Mouse (Mus musculus): Measurements from ENCODE around the gene Gm11564. TPM values are rescaled to one million over a fixed set of nuclear protein-coding genes. Genes with fewer than 3 reads are reported as not detected.
"Not testable (repeated sequence)": the region's sequence is repeated elsewhere in the genome, so short reads cannot be mapped to it uniquely, and the experiment has no call there.

Gm11564 gene
- polyA plus RNA-seq (2014; fragmentation: Nextera tagmentation; extraction: Ambion mirVana) = not detected in 2 replicates

DNA sequence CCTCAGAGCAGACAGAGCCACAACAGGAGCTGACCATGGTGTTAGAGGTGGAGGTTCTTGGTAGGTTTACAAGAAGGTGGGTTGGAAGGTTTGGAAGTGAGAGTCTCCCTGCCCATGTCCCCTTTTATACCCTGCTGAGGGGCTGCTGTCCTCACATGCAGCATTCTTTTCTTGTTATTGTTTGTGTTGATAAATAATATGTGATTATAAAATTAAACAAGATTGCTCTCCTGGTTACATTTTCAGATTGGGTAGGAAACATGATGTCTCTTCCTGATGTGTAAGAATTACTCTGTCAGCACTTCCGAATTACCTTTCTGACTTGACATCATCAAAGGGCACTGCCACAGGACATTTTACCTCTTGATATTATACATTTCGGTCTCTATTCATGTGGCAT is at the start of gene Gm11564:
Gene Gm11564, minus strand, starts transcription at position 101 of the 400 bp plus-strand sequence.
- H3K27ac ChIP-seq (ENCODE audit: low read depth, low read length); H3K9ac ChIP-seq (ENCODE audit: low read depth, low read length); H3K36me3 ChIP-seq (ENCODE audit: control insufficient read depth, insufficient read depth, low read length); H3K4me2 ChIP-seq (replicated peaks; ENCODE audit: low read depth, low read length); H3K4me1 ChIP-seq (ENCODE audit: control insufficient read depth, insufficient read depth, low read length); H3K4me3 ChIP-seq (ENCODE audit: low read length); H3K9me3 ChIP-seq (ENCODE audit: control insufficient read depth, low read length); H3K27me3 ChIP-seq (ENCODE audit: control insufficient read depth, insufficient read depth, low read length); ATAC-seq (ENCODE audit: low FRiP score, low TSS enrichment): not testable (repeated sequence)
- WGBS = 88% methylated on average over 2 of the region's 2 CpGs

DNA sequence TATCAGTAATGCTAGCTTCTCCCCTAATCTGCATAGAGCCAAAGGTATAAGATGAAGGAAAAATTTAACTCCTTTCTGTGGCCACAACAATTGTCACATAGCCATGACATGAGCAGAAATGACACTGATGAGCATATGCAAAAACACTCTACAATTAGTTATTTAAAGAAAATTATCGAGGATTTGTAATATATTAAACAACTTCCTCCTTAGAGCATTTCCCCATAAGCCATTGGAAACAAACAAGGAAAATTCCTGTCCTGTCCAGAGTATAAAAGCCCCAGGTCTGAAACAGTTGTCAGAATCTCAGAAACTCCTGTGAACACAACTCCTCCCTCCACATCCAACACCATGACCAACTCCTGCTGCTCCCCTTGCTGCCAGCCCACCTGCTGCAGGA is 48.7 kb upstream of the Gm11564 start, which contains the start of gene Gm11559:
Gene Gm11559, plus strand, starts transcription at position 301 of the 400 bp plus-strand sequence.
- H3K27ac ChIP-seq (ENCODE audit: low read depth, low read length); H3K9me3 ChIP-seq (ENCODE audit: control insufficient read depth, low read length); H3K4me3 ChIP-seq (ENCODE audit: low read length); H3K36me3 ChIP-seq (ENCODE audit: control insufficient read depth, insufficient read depth, low read length); H3K9ac ChIP-seq (ENCODE audit: low read depth, low read length); H3K4me2 ChIP-seq (replicated peaks; ENCODE audit: low read depth, low read length); H3K4me1 ChIP-seq (ENCODE audit: control insufficient read depth, insufficient read depth, low read length); ATAC-seq (ENCODE audit: low FRiP score, low TSS enrichment); H3K27me3 ChIP-seq (ENCODE audit: control insufficient read depth, insufficient read depth, low read length): not testable (repeated sequence)
- WGBS = 74% methylated on average over 1 of the region's 1 CpGs

DNA sequence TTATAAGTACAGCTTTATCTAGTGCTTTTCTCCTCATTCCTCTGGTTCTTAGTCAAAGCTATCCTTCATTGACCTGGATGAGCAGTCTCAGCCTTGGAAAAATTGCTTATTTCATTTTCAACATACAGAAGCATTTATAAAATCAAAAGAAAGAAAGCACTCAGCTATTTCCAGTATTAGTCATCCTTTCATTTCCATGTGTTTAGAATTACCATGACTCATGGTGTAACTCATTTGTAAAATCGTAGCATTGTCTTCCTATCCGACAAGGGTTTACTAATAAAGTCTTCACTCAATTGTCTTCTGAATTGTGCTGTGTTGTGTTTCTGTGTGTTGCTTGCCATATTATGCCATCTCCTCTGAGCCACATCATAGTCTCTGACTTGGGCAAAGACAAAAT is 43.3 kb upstream of the Gm11564 start:
- ATAC-seq (ENCODE audit: low FRiP score, low TSS enrichment) = no peak
- Histone ChIP-seq H3K27ac (ENCODE audit: low read depth, low read length) (no peak overlapping the region), H3K27me3 (ENCODE audit: control insufficient read depth, insufficient read depth, low read length) (no peaks in the 10 kb centered on the region), H3K4me2 (replicated peaks; ENCODE audit: low read depth, low read length) (no peak overlapping the region), H3K4me1 (ENCODE audit: control insufficient read depth, insufficient read depth, low read length) (no peaks in the 10 kb centered on the region), H3K9me3 (ENCODE audit: control insufficient read depth, low read length) (no peaks in the 10 kb centered on the region), H3K36me3 (ENCODE audit: control insufficient read depth, insufficient read depth, low read length) (no peaks in the 10 kb centered on the region), H3K9ac (ENCODE audit: low read depth, low read length) (no peak overlapping the region), H3K4me3 (ENCODE audit: low read length) (no peak overlapping the region)
- WGBS = 92% methylated on average over 2 of the region's 2 CpGs

- Histone ChIP-seq H3K36me3 (ENCODE audit: control insufficient read depth, insufficient read depth, low read length) (no peaks in the 10 kb centered on the region), H3K9ac (ENCODE audit: low read depth, low read length) (no peak within 1 kb of the TSS), H3K4me3 (ENCODE audit: low read length) (no peak within 1 kb of the TSS), H3K4me2 (replicated peaks; ENCODE audit: low read depth, low read length) (no peak within 1 kb of the TSS), H3K27me3 (ENCODE audit: control insufficient read depth, insufficient read depth, low read length) (no peaks in the 10 kb centered on the region), H3K27ac (ENCODE audit: low read depth, low read length) (no peak within 1 kb of the TSS), H3K9me3 (ENCODE audit: control insufficient read depth, low read length) (no peaks in the 10 kb centered on the region), H3K4me1 (ENCODE audit: control insufficient read depth, insufficient read depth, low read length) (no peaks in the 10 kb centered on the region)
- WGBS = 86% methylated on average over 2 of the region's 2 CpGs
- no peak for ATAC-seq (ENCODE audit: low FRiP score, low TSS enrichment)
These were observed 42.2 kb upstream of the Gm11564 start, which contains the start of gene Gm11568 for GRCm38 (mm10) chr11:99857617-99858016. TSS of gene Gm11568 (plus strand) at chr11:99857917.

DNA sequence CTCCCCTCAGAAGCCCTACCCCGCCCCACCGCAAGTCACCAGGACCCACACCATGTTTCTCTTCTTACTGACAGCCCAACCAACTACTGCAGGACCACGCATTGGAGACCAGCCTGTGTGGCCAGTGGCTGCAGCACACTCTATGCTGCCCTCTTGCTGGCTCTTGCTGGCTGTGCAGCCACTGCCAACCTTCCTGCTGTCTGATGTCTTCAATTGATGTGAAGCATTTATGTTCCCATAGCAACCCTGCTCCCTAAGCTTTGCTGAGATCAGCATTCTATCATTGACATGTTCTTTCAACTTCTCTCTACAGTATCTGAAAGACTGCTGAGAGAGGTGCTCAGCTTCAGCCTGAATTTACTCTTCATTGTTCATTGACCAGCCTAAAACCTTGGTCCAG is 38.7 kb upstream of the Gm11564 start:
- H3K4me3 ChIP-seq (ENCODE audit: low read length) = no peak overlapping the region
- 56% methylated on average over 3 of the region's 3 CpGs for WGBS

GRCm38 (mm10) chr11:99851508-99851907 is 36.0 kb upstream of the Gm11564 start, which contains the start of gene Krtap4-16:
TSS of gene Krtap4-16 (minus strand) at chr11:99851608.
- Histone ChIP-seq H3K9ac (ENCODE audit: low read depth, low read length) (no peak within 1 kb of the TSS), H3K9me3 (ENCODE audit: control insufficient read depth, low read length) (no peaks in the 10 kb centered on the region), H3K36me3 (ENCODE audit: control insufficient read depth, insufficient read depth, low read length) (no peaks in the 10 kb centered on the region), H3K4me1 (ENCODE audit: control insufficient read depth, insufficient read depth, low read length) (no peaks in the 10 kb centered on the region), H3K4me2 (replicated peaks; ENCODE audit: low read depth, low read length) (no peak within 1 kb of the TSS), H3K4me3 (ENCODE audit: low read length) (no peak within 1 kb of the TSS), H3K27ac (ENCODE audit: low read depth, low read length) (no peak within 1 kb of the TSS), H3K27me3 (ENCODE audit: control insufficient read depth, insufficient read depth, low read length) (no peaks in the 10 kb centered on the region)
- no peak for ATAC-seq (ENCODE audit: low FRiP score, low TSS enrichment)

More for the DNA sequence above, 38.7 kb upstream of the Gm11564 start:
- H3K9ac ChIP-seq (ENCODE audit: low read depth, low read length) = no peak overlapping the region
- no peaks in the 10 kb centered on the region for H3K27me3 ChIP-seq (ENCODE audit: control insufficient read depth, insufficient read depth, low read length)
- no peaks in the 10 kb centered on the region for H3K36me3 ChIP-seq (ENCODE audit: control insufficient read depth, insufficient read depth, low read length)
- H3K9me3 ChIP-seq (ENCODE audit: control insufficient read depth, low read length) = no peaks in the 10 kb centered on the region
- no peak for ATAC-seq (ENCODE audit: low FRiP score, low TSS enrichment)
- no peak overlapping the region for H3K4me2 ChIP-seq (replicated peaks; ENCODE audit: low read depth, low read length)
- H3K27ac ChIP-seq (ENCODE audit: low read depth, low read length) = no peak overlapping the region
- H3K4me1 ChIP-seq (ENCODE audit: control insufficient read depth, insufficient read depth, low read length) = no peaks in the 10 kb centered on the region

DNA sequence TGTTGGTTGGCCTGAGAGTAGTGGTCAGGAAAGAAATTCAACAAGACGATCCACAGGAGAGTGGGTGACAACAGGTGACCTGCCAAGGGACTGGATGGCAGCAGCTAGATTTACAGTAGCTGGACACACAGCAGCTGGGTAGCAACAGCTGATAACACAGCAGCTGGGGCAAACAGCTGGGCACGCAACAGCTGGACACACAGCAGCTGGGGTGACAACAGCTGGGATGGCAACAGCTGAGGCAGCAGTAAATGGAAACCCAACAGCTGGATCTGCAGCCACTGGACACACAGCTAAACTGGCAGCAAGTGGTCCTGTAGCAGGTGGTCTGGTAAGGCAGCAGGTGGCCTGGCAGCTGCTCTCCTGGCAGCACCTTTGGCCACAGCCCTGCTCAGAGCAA is 31.3 kb upstream of the Gm11564 start:
- H3K4me2 ChIP-seq (replicated peaks; ENCODE audit: low read depth, low read length) = no peak overlapping the region
- H3K36me3 ChIP-seq (ENCODE audit: control insufficient read depth, insufficient read depth, low read length) = no peaks in the 10 kb centered on the region
- WGBS = 93% methylated on average over 2 of the region's 2 CpGs
- no peak for ATAC-seq (ENCODE audit: low FRiP score, low TSS enrichment)
- no peaks in the 10 kb centered on the region for H3K27me3 ChIP-seq (ENCODE audit: control insufficient read depth, insufficient read depth, low read length)
- no peak overlapping the region for H3K9ac ChIP-seq (ENCODE audit: low read depth, low read length)
- no peak overlapping the region for H3K4me3 ChIP-seq (ENCODE audit: low read length)
- no peak overlapping the region for H3K27ac ChIP-seq (ENCODE audit: low read depth, low read length)
- H3K4me1 ChIP-seq (ENCODE audit: control insufficient read depth, insufficient read depth, low read length) = no peaks in the 10 kb centered on the region
- H3K9me3 ChIP-seq (ENCODE audit: control insufficient read depth, low read length) = no peaks in the 10 kb centered on the region

- no peak for ATAC-seq (ENCODE audit: low FRiP score, low TSS enrichment)
- no peaks in the 10 kb centered on the region for H3K27me3 ChIP-seq (ENCODE audit: control insufficient read depth, insufficient read depth, low read length)
- no peaks in the 10 kb centered on the region for H3K9me3 ChIP-seq (ENCODE audit: control insufficient read depth, low read length)
- 28% methylated on average over 1 of the region's 1 CpGs for WGBS
- no peak overlapping the region for H3K27ac ChIP-seq (ENCODE audit: low read depth, low read length)
- H3K4me1 ChIP-seq (ENCODE audit: control insufficient read depth, insufficient read depth, low read length) = no peaks in the 10 kb centered on the region
- H3K9ac ChIP-seq (ENCODE audit: low read depth, low read length) = no peak overlapping the region
- H3K36me3 ChIP-seq (ENCODE audit: control insufficient read depth, insufficient read depth, low read length) = no peaks in the 10 kb centered on the region
- no peak overlapping the region for H3K4me3 ChIP-seq (ENCODE audit: low read length)
- no peak overlapping the region for H3K4me2 ChIP-seq (replicated peaks; ENCODE audit: low read depth, low read length)
These were observed 26.7 kb upstream of the Gm11564 start for GRCm38 (mm10) chr11:99842185-99842584.

DNA sequence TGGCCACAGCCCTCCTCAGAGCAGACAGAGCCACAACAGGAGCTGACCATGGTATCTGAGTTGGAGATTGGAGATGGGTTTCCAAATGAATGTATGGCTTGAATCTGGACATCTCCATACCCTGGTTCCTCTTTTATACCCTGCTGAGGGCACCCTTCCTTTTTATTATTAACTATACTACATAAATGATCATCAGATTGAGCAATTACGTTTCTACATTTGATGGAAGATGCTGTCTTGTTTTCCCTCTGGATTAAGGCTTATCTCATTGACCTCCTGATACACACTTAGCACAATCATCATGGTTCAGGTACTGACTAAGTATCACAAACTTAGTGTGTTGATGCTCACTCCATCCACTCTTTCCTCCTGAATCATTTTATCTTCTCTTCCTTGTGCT is 22.5 kb upstream of the Gm11564 start, which contains the start of gene 2300003K06Rik:
Gene 2300003K06Rik, minus strand, starts transcription at position 101 of the 400 bp plus-strand sequence.
- Histone ChIP-seq H3K4me3 (ENCODE audit: low read length) (no peak within 1 kb of the TSS), H3K4me1 (ENCODE audit: control insufficient read depth, insufficient read depth, low read length) (no peaks in the 10 kb centered on the region), H3K9me3 (ENCODE audit: control insufficient read depth, low read length) (no peaks in the 10 kb centered on the region), H3K36me3 (ENCODE audit: control insufficient read depth, insufficient read depth, low read length) (no peaks in the 10 kb centered on the region), H3K4me2 (replicated peaks; ENCODE audit: low read depth, low read length) (no peak within 1 kb of the TSS), H3K9ac (ENCODE audit: low read depth, low read length) (no peak within 1 kb of the TSS), H3K27me3 (ENCODE audit: control insufficient read depth, insufficient read depth, low read length) (no peaks in the 10 kb centered on the region), H3K27ac (ENCODE audit: low read depth, low read length) (no peak within 1 kb of the TSS)
- no peak for ATAC-seq (ENCODE audit: low FRiP score, low TSS enrichment)
- 83% methylated on average over 1 of the region's 1 CpGs for WGBS

Data from kidney, embryonic 14.5 days (tissue).